Mouse (Mus musculus) stomach, embryonic 16.5 days (tissue): ENCODE results near the gene Endod1. TPM values are rescaled to one million over a fixed set of nuclear protein-coding genes. Genes with fewer than 3 reads are reported as not detected.

ENCODE experiments used
- ATAC-seq: fragments of 200-750 bp; cut with Nextera tagmentation; 2 replicates; pipeline ENCODE4 v1.8.0; 2017; ENCODE audit warnings: moderate number of reproducible peaks, moderate TSS enrichment; ENCODE audit not compliant: insufficient read depth, low FRiP score
- H3K27ac ChIP-seq: fragments of 300-500 bp; sonication (generic); 2 replicates; pipeline ENCODE4 v1.5.1; 2014; ENCODE audit warnings: low read length
- H3K27me3 ChIP-seq: fragments of 300-500 bp; sonication (generic); 2 replicates; pipeline ENCODE4 v1.6.1; 2014; ENCODE audit warnings: low read length, control low read depth, mixed read lengths; ENCODE audit not compliant: control insufficient read depth, insufficient read depth
- H3K36me3 ChIP-seq: fragments of 300-500 bp; sonication (generic); 2 replicates; pipeline ENCODE4 v1.6.1; 2014; ENCODE audit warnings: low read length; ENCODE audit not compliant: control insufficient read depth, insufficient read depth
- H3K4me1 ChIP-seq: fragments of 300-500 bp; sonication (generic); 2 replicates; pipeline ENCODE4 v1.6.1; 2014; ENCODE audit warnings: low read length, control low read depth, mixed read lengths; ENCODE audit not compliant: control insufficient read depth, insufficient read depth
- H3K4me2 ChIP-seq: fragments of 300-500 bp; sonication (generic); 2 replicates; pipeline ENCODE4 v1.6.1; 2014; ENCODE audit warnings: low read depth, low read length, mixed read lengths
- H3K4me3 ChIP-seq: fragments of 300-500 bp; sonication (generic); replicated peaks from 2 replicates; pipeline ENCODE4 v1.5.1; 2014; ENCODE audit warnings: mild to moderate bottlenecking, low read length
- H3K9ac ChIP-seq: fragments of 300-500 bp; sonication (generic); 2 replicates; pipeline ENCODE4 v1.6.1; 2014; ENCODE audit warnings: low read length
- H3K9me3 ChIP-seq: fragments of 300-500 bp; sonication (generic); replicated peaks from 2 replicates; pipeline ENCODE4 v1.6.1; 2016; ENCODE audit warnings: low read length, control low read depth; ENCODE audit not compliant: control insufficient read depth
- WGBS: fragments of 180-500 bp; shearing (Covaris S2); extraction: QIAGEN DNeasy Blood & Tissue Kit; methylation state at CpG from one replicate; pipeline ENCODE4 v1.1.7; 2014; 5-methylcytosine and 5-hydroxymethylcytosine counted together
- polyA plus RNA-seq: library from polyadenylated mRNA; unstranded; fragments of >200 nt; fragmentation: Nextera tagmentation; extraction: Ambion mirVana; gene quantifications from 2 replicates; pipeline ENCODE4 v1.2.1, GENCODE M21; 2015

Endod1 gene
- polyA plus RNA-seq, 1 experiment from 2014 or later: 27.9 TPM

DNA sequence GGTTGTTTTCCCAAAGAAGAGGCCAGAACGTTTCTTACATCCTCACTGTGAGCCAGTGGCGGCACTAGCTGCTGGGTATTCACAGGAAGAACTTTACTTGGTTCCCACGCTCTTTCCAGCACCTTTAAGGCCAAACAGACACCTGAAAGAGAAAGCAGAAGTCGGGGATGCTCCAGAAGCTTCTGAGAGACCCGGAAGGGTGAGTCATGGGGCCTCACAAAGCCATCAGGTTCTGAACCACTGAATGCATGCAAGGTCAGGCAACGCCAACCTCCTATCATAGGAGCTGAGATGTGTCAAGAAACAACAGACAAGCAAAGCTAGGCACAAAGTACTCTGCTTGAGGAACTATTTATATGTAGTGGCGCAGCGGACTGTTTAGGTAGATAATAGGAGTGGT, 4.4 kb upstream of the Endod1 start:
- Histone ChIP-seq H3K27ac (no peak overlapping the region), H3K4me2 (no peak overlapping the region), H3K9ac (no peak overlapping the region), H3K9me3 (no peaks in the 10 kb centered on the region), H3K36me3 (no peaks in the 10 kb centered on the region), H3K4me3 (no peak overlapping the region), H3K4me1 (0 out of 2 replicates have a peak, but pooled peaks cover 3% of the 10 kb centered on the region), H3K27me3 (no peaks in the 10 kb centered on the region)
- 80% methylated on average over 8 of the region's 8 CpGs for whole genome bisulfite sequencing
- ATAC-seq: no peak

DNA sequence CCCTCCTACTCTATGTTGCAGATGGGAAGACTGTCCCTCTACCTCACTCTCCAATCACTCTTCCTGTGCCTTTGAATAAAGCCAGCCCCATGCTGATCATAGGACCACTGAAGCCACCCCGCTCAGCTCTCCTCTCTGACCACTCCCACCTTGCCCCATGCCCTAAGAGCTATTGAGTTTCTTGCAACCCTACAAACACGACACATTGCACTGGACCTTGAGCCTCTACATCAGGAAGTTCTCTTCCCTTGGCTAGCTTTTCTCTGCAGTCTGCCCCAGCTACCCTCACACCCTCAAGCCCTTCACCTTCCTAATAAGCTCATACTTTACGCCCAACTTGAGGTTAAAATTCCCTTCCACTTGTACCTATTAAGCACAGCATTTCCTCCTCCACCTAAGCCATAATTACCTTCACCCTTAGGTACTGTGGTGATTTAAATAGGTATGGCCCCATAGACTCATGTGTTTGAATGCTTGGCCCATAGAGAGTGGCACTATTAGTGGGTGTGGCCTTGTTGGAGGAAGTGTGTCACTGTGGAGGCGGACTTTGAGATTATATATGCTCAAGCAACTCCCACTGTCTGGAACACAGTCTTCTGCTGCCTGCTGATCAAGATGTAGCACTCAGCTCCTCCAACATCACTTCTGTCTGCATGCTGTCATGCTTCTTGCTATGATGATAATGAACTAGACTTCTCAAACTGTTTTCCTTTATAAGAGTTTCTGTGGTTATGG, 2.0 kb upstream of the Endod1 start:
- Histone ChIP-seq H3K4me1 (peaks cover 18% of the 10 kb centered on the region; the same call in 1 of the 2 replicates), H3K9ac (no peak overlapping the region), H3K9me3 (no peaks in the 10 kb centered on the region), H3K27me3 (no peaks in the 10 kb centered on the region), H3K36me3 (no peaks in the 10 kb centered on the region), H3K4me3 (no peak overlapping the region), H3K27ac (no peak overlapping the region), H3K4me2 (no peak overlapping the region)
- no peak for ATAC-seq
- 86% methylated on average over 4 of the region's 4 CpGs for WGBS

DNA sequence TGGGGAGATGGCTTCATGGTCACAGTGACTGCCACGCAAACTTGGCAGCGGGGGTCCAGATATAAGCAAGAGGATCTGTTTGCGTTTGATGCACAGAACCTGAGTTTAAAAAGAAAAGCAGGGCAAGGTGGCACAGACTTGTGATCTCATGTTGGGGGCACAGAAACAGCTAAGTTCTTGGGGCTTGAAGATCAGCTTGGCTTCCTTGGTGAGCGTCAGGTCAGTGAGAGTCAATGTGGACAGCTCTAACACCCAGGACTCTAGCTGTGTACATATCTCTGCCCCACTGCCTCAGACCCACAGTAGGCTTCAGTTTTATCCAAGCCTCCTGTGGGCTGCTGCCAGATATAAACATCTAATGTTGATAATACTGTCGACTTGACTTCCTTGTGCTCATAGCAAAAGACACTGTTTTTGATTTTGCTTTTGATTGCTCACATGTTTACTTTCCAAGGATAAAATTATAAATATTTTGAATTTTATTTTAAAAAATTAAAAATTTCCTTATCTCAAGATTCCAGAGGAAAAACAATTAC, 1.0 kb upstream of the Endod1 start:
- Histone ChIP-seq H3K9me3 (no peaks in the 10 kb centered on the region), H3K27me3 (no peaks in the 10 kb centered on the region), H3K4me3 (no peak overlapping the region), H3K36me3 (no peaks in the 10 kb centered on the region), H3K27ac (peak overlapping the region; percentile 12; the same call in 1 of the 2 replicates), H3K9ac (no peak overlapping the region), H3K4me2 (no peak overlapping the region), H3K4me1 (peaks cover 18% of the 10 kb centered on the region)
- no peak for ATAC-seq
- 57% methylated on average over 5 of the region's 5 CpGs for WGBS

DNA sequence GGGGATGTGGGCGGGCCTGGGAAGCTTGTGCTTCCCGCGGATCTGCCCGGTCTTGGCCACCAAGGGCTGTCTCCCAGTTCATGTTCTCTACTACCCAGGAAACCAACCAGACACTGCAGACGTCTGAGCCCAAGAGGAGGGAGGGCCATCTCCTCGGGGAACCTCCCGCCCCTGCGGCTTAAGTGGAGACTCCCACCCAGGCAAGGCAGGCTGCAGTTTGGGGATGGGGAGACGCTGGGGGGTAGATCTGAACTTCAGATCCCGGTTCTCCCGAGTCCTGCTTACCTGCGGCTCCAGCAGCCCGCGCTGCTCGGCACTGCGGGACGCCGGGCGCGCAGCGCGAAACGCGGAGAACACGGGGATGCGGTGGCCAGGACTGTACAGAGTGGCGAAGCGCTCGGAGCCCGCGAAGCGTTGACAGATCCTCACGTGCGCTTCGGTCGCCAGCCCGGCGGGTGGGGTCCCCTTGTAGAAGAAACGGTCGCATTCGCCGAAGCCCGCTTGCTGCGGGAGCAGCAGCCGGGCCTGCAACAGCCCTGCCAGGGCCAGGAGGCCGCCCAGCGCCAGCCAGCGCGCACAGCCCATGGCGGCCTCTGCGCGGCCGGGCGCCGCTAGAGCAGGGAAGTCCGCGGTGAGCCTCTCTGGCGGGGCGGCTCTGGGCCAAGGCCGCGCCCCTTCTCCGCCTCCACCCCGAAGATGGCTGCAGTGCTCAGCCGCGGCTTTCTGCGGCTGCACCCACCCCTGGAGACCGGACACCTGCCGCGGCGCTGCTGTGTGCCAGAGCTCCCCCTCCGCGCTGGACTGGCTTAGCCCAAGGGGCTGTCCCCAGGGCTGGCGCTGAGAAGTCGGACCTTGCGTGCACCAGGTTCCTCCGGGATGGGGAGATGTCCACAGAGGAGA, 671 bp downstream of the Endod1 start:
- peak overlapping the region; percentile 85 for H3K27ac ChIP-seq
- H3K4me1 ChIP-seq: peaks cover 18% of the 10 kb centered on the region
- under 1% methylated on average over 67 of the region's 76 CpGs for WGBS
- peak; percentile 95 for ATAC-seq
- H3K9ac ChIP-seq: peak overlapping the region; percentile 85
- H3K27me3 ChIP-seq: no peaks in the 10 kb centered on the region
- no peaks in the 10 kb centered on the region for H3K9me3 ChIP-seq
- H3K4me3 ChIP-seq: peak overlapping the region; percentile 60
- no peaks in the 10 kb centered on the region for H3K36me3 ChIP-seq
- H3K4me2 ChIP-seq: peak overlapping the region; percentile 84

DNA sequence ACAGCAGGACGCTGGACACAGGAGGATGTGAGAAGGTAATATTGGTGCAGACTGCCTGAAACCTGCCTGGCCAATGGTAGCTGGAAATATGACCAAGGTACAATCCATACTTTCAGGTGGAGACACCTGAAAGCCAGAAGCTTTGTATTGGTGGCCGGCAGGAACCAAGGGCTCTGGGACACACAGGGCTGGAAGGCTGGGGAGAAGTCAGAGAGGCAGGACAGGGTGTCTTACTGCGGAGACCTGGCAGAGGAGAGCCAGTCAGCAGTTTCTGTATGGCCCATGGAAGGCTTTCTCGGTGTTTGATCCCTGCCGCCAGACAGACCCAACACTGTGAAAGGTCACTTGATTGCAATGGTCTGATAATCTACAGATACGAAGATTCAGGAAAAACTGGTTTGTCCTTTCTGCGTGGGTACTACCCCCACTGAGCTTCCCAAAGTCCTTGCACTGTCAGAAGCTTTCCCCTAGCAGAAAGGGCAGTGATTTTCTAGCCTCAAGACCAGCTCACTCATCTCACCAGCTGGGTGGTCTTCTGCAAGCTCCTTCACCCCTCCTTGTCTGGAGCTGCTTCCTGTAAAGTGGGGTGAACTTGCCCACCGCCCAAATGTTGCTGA, 1.4 kb downstream of the Endod1 start:
- H3K27ac ChIP-seq: peak overlapping the region; percentile 85
- no peaks in the 10 kb centered on the region for H3K9me3 ChIP-seq
- no peaks in the 10 kb centered on the region for H3K36me3 ChIP-seq
- WGBS: 19% methylated on average over 8 of the region's 8 CpGs
- H3K9ac ChIP-seq: peak overlapping the region; percentile 85
- no peak for ATAC-seq
- H3K4me2 ChIP-seq: peak overlapping the region; percentile 84
- no peaks in the 10 kb centered on the region for H3K27me3 ChIP-seq
- H3K4me3 ChIP-seq: peak overlapping the region; percentile 60
- H3K4me1 ChIP-seq: peaks cover 18% of the 10 kb centered on the region

DNA sequence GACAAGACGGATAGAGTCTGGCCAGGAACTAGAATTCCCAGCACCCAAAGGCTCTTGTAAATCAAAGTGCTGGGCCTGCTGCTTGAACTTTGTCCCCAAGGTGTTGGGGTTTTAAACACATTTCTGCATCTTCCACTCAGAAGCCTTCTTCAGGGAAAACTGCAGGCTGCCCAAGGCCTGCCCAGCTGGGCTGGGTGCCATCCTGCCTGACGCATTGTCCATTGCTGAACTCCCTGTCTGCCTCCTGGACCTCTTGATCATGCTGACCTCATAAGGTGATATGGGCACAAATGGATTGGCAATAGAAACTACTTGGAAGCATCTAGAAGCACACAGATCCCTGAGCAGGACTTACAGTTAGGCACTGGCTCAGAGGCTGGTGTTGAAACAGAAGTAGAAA, 3.2 kb downstream of the Endod1 start:
- no peak overlapping the region for H3K9ac ChIP-seq
- no peak overlapping the region for H3K4me2 ChIP-seq
- H3K36me3 ChIP-seq: no peaks in the 10 kb centered on the region
- no peak overlapping the region for H3K4me3 ChIP-seq
- H3K4me1 ChIP-seq: peaks cover 18% of the 10 kb centered on the region
- no peaks in the 10 kb centered on the region for H3K27me3 ChIP-seq
- ATAC-seq: no peak
- H3K9me3 ChIP-seq: no peaks in the 10 kb centered on the region
- no peak overlapping the region for H3K27ac ChIP-seq
- 84% methylated on average over 2 of the region's 2 CpGs for WGBS

DNA sequence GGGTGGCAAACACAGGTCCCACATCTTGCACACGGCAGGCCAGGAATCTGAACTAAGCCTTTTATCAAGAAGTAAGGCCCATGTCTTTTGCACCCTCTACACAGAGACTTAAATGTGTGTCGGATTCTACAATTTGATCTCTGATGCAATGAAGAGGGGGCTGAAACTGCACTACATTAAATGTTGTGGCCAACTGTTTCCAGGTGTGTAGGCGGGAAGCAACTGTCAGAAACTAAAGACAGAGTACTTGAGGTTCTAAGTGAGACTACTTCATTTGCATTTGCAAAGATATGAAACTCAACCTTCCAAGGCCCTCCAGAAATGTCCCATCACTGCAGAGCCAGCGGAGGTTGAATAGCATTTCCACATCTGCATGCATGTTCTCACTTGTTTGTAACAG, 5.2 kb downstream of the Endod1 start:
- Histone ChIP-seq H3K4me1 (peaks cover 15% of the 10 kb centered on the region), H3K4me2 (no peak overlapping the region), H3K27ac (no peak overlapping the region), H3K9ac (no peak overlapping the region), H3K27me3 (no peaks in the 10 kb centered on the region), H3K36me3 (no peaks in the 10 kb centered on the region), H3K9me3 (no peaks in the 10 kb centered on the region), H3K4me3 (no peak overlapping the region)
- WGBS: 85% methylated on average over 4 of the region's 4 CpGs
- no peak for ATAC-seq

DNA sequence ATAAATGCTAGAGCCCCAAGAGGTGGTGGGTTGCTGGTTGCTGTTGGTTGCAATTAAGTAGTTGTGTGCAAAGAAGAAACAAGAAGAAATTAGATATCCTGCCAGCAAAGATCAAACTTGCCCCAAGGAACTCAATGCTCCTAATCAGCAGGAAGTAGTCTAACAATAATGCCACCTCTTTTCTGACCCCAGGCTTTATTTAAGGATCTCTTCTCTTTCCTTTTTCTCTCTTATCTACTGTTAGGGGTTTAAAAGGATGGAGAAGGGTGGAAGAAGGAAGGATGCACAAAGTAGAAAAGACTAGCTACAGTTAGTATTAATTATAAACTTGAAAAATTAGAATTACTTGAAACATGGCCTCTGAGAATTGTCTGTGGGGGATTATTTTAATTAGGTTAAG, 8.9 kb downstream of the Endod1 start:
- Histone ChIP-seq H3K27ac (no peak overlapping the region), H3K4me2 (no peak overlapping the region)
- ATAC-seq: no peak

More for the DNA sequence above, 8.9 kb downstream of the Endod1 start:
- Histone ChIP-seq H3K4me1 (peaks cover 3% of the 10 kb centered on the region; the same call in 1 of the 2 replicates), H3K9ac (no peak overlapping the region), H3K27me3 (no peaks in the 10 kb centered on the region), H3K9me3 (0 out of 2 replicates have a peak, but pooled peaks cover 4% of the 10 kb centered on the region), H3K4me3 (no peak overlapping the region), H3K36me3 (no peaks in the 10 kb centered on the region)
